Mouse (Mus musculus) heart, postnatal 14 days (tissue): ENCODE data around the gene Klc1. TPM values are rescaled to one million over a fixed set of nuclear protein-coding genes. Genes with fewer than 3 reads are reported as not detected.

Experiments used
- DNase-seq, 2 experiments: peaks; one replicate each; pipeline ENCODE4 v3.0.0; 2021 to 2022
- intact Hi-C: fragments of 180-260 bp; cut with DNase I; formaldehyde crosslinking; loops from one replicate; pipeline ENCODE4 v1.15.1; 2025
- total RNA-seq, 2 experiments: library from RNA; stranded (reverse); gene quantifications; 2 replicates each; pipeline ENCODE4 v1.2.3; 2021

Klc1 gene
- total RNA-seq, 2 experiments from 2014 or later = 120 to 129 TPM

- DNase-seq = no peak
- intact Hi-C loops = loop anchor here (5.0 kb wide), 1 partner anchor 41 kb away; no protein-coding TSS in a partner anchor
Measured at GRCm38 (mm10) chr12:111808775-111809174, 50.1 kb downstream of the Klc1 start.

GRCm38 (mm10) chr12:111809762-111810161 is 51.1 kb downstream of the Klc1 start:
- peak; percentile 75 to 83 for DNase-seq
- intact Hi-C loops = loop anchor here (5.0 kb wide), 1 partner anchor 42 kb away; no protein-coding TSS in a partner anchor

- intact Hi-C loops = no loop called here
- no peak for DNase-seq
Measured at GRCm38 (mm10) chr12:111812075-111812474, 53.4 kb downstream of the Klc1 start.

- intact Hi-C loops = no loop called here
Measured at GRCm38 (mm10) chr12:111812611-111813010, 54.0 kb downstream of the Klc1 start.

GRCm38 (mm10) chr12:111813111-111813765 is 54.6 kb downstream of the Klc1 start:
- intact Hi-C loops = no loop called here
- no peak for DNase-seq

More at GRCm38 (mm10) chr12:111812611-111813010, 54.0 kb downstream of the Klc1 start:
- DNase-seq = no peak

GRCm38 (mm10) chr12:111813766-111814617 is 55.3 kb downstream of the Klc1 start, which contains the start of the genes Xrcc3 and Zfyve21:
Gene Xrcc3, minus strand, starts transcription at chr12:111813873.
Gene Zfyve21, plus strand, starts transcription at chr12:111814170.
- intact Hi-C loops = no loop called here
- peak; percentile 96 for DNase-seq

GRCm38 (mm10) chr12:111814769-111815762 is 56.4 kb downstream of the Klc1 start:
- intact Hi-C loops = no loop called here
- no peak for DNase-seq

- DNase-seq = peak; percentile 41 to 47
- intact Hi-C loops = no loop called here
Measured at GRCm38 (mm10) chr12:111816528-111816927, 57.9 kb downstream of the Klc1 start.

GRCm38 (mm10) chr12:111816967-111817366 is 58.3 kb downstream of the Klc1 start:
- DNase-seq = no peak
- intact Hi-C loops = no loop called here

- no peak for DNase-seq
- intact Hi-C loops = no loop called here
Measured at GRCm38 (mm10) chr12:111817991-111818390, 59.3 kb downstream of the Klc1 start.

- DNase-seq = no peak
- intact Hi-C loops = no loop called here
Measured at GRCm38 (mm10) chr12:111819936-111820335, 61.3 kb downstream of the Klc1 start.

- intact Hi-C loops = no loop called here
- no peak for DNase-seq
Measured at GRCm38 (mm10) chr12:111820708-111821107, 62.1 kb downstream of the Klc1 start.

GRCm38 (mm10) chr12:111821931-111822330 is 63.3 kb downstream of the Klc1 start:
- DNase-seq = no peak
- intact Hi-C loops = no loop called here

GRCm38 (mm10) chr12:111827556-111827955 is 68.9 kb downstream of the Klc1 start:
- no peak for DNase-seq
- intact Hi-C loops = no loop called here

GRCm38 (mm10) chr12:111829447-111829846 is 70.8 kb downstream of the Klc1 start:
- DNase-seq = no peak
- intact Hi-C loops = no loop called here

- intact Hi-C loops = no loop called here
- DNase-seq = no peak
Measured at GRCm38 (mm10) chr12:111829954-111830353, 71.3 kb downstream of the Klc1 start.

GRCm38 (mm10) chr12:111830375-111830774 is 71.7 kb downstream of the Klc1 start:
- intact Hi-C loops = no loop called here
- no peak for DNase-seq

- intact Hi-C loops = no loop called here
- no peak for DNase-seq
Measured at GRCm38 (mm10) chr12:111832643-111833042, 74.0 kb downstream of the Klc1 start.

GRCm38 (mm10) chr12:111833457-111833856 is 74.8 kb downstream of the Klc1 start:
- intact Hi-C loops = no loop called here
- no peak for DNase-seq
